Mouse (Mus musculus): ENCODE results near the gene 9930022D16Rik.

The 9930022D16Rik gene

DNA sequence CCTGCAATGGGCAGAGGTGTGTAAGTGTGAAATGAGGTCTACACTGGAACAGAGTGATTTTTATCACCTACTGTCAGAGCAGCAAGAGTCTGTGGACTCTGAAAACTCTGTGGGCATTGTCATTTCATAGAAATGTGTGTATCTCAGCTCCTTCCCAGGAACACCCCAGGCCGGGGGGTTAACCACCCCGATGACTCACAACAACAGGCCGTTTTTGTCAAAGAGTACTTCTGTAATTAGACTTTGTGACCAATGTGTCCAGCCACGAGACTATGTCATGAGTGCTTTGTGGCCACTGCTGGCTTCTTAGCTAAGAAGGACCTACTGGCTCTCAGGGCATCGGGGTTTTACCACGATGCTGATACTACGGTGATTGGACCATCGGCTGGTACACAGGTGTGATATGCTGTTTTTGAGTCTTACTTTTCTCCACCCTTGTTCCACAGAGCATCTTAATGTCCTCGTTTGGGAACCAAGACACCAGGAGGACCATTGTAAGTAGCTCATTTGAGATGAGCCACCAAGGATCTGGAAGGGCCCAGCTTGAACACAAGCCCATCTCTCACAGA is 3.8 kb downstream of the 9930022D16Rik start:
- no peak for DNase-seq

- DNase-seq: no peak
Observed at GRCm38 (mm10) chr11:109419461-109419860, 5.7 kb downstream of the 9930022D16Rik start.

DNA sequence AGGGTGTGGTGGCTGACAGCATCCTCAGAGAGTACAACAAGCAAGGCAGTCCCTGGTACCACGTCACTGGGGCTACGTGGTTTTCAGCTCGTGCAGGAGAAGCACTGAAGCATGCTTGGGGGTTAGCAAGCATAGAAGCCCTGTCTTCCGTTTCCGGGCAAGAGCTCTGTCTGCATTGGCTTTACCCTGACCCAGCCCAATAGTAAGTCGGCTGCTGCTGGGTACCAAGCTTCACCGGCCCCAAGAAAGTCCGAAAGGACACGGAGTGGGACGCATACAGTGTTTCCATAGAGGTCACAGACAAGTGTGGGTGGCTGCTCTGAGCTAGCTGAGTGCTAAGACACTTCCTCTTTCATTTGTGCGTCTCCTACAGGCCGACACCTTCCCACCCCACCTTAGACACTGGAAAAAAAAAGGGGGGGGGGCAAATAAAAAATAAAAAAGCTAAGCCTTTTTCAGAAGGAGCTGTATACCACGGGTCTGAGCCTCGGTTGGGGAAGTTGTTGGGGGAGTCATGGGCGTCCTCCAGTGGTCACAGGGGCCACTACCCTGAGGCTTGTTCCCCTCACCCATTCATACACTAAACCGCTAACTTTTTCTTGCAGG is 6.3 kb downstream of the 9930022D16Rik start:
- peak; percentile 18 for DNase-seq

- DNase-seq: no peak
Observed at GRCm38 (mm10) chr11:109420567-109420962, 6.8 kb downstream of the 9930022D16Rik start.

- DNase-seq: no peak
Observed at GRCm38 (mm10) chr11:109421205-109421604, 7.5 kb downstream of the 9930022D16Rik start.

GRCm38 (mm10) chr11:109422263-109422662 is 8.5 kb downstream of the 9930022D16Rik start:
- DNase-seq: no peak

DNA sequence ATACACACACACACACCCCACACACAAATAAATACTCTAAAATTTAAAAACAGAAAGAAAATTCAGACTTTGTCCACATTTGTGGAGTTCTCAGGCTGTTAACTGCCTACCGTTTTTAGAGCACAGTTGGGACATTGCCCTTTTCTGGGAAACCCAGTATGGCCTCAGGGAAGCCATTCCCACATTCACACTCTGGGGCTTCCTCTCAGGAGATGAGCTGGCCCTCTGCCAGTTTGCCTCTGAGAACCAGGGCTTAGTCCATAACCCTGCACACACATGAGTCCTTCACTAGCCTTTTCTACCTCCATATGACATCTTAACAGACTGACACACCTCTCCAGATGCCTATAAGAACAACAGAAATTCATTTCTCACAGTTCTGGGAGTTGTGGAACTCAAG is 9.6 kb downstream of the 9930022D16Rik start:
- no peak for DNase-seq

DNA sequence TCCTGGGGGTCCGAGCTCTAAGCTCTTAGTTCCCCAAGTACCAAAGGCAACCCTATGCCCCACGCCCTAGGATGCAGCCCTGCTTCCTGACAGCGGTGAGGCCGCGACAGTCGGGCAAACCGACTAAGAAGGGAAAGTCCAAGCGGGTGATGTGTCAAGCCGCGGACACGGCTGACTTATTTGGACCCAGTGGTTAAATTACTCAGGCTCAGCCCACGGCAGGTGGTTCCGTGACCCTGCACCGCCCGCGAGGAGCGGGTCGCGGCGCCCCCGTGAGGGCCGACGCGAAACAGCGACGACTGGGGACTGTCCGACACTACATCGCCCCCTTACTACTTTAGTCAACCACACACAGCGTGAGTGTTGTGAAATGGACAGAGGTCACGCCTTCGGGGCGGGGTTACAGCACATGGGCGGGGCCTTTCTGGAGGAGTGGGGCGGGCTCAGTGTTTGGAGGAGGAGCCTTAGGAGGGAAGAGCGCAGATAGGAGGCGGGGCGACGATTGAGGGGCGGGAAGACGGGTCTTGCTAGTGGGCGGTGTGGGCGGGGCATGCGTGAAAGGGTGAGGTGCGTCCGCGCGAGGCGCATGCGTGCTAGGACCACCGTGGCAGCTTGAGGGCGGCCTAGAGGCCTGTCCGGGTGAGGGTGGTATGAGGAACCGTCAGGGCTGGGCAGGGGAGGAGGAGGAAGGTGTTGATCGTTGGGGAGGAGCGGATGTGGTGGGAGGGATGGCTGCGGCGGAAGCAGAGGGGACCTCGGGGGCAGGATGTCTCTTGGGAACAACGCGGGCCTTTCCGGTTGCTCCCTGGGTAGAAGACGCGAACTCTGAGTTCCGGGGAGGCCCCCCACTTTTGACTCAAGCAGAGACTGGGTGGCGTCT is 11.9 kb downstream of the 9930022D16Rik start, which contains the start of gene Amz2:
Gene Amz2 (plus strand): TSS at position 555 of the 880 bp plus-strand sequence.
- DNase-seq: peak; percentile 100

GRCm38 (mm10) chr11:109426272-109426586 is 12.5 kb downstream of the 9930022D16Rik start:
- no peak for DNase-seq

DNA sequence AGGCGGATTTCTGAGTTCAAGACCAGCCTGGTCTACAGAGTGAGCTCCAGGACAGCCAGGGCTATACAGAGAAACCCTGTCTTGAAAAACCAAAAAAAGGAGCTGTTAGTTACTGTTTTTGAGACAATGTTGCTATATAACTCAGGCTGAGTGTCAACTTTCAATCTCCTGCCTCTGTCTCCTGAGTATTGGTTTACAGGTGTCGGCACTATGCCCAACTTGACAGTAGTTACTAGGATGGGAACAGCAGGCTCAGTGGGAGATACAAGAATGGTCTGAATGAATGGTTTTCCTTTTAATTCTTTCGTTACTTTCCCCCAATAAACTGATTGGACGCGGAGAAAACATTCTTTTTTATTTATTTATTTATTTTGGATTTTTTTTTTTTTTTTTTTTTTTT is 13.6 kb downstream of the 9930022D16Rik start:
- no peak for DNase-seq

- no peak for DNase-seq
Observed at GRCm38 (mm10) chr11:109434233-109434798, 20.6 kb downstream of the 9930022D16Rik start.

DNA sequence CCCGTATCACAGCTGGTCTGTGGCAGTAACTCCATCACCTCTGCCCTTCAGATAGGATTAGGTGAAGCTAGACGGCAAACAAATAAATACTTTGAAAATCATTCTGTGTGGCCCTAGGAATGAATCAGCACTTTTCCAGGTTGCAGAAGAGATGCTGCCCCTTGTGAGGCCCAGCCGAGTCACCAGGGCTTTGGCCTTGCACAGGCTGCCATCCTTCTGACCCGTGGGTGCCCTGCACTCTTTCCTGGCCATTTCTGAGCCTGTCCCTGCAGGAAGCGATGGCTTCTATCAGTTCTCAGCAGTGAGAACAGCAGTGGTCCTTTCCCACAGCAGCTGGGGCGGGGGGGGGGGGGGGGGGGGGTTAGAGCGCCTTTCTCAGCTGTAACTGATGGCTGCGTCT is 23.2 kb downstream of the 9930022D16Rik start:
- no peak for DNase-seq

DNA sequence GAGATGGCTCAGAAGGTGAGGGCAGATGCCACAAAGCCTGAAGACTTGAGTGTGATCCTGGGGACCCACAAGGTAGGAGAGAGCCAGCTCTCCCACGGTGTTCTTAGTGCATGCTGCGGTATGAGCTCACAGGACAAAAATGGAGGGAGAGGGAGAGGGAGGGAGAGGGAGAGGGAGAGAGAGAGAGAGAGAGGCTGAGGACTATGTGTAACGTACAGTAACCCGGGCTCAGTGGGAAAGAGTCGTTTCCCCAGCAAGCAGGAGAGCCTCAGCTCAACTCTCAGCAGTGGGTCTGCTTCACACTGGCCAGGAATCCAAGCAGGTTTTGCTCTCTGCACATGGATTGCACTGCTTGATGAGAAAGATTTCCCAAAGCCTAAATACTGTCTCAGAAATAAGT is 25.5 kb downstream of the 9930022D16Rik start:
- no peak for DNase-seq

DNA sequence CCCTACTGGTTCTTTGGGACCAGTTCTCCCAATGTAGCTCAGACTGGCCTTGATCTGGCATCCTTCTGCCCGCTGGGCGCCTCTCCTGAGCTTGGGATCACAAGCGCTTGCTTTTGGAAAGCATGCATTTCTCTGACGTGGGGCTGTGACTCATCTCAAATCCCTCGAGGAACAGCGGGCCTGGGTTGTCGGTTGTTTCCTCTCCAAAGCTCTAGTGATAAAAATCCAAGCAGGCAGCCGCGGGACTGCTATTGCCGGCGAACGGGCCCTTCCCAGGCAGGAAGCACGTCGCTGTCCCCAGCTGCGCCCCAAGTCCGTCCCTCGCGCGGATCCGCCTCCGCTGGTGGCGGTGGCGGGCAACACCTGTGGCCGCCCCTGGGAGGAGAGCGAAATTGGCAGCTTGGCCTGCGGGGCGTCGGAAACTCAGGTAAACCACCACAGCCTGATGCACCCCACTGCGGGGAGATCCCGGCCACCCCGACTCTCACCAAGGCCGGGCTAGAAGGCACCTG is 26.2 kb downstream of the 9930022D16Rik start:
- DNase-seq: peak; percentile 80

GRCm38 (mm10) chr11:109440641-109441040 is 26.9 kb downstream of the 9930022D16Rik start:
- DNase-seq: no peak

DNA sequence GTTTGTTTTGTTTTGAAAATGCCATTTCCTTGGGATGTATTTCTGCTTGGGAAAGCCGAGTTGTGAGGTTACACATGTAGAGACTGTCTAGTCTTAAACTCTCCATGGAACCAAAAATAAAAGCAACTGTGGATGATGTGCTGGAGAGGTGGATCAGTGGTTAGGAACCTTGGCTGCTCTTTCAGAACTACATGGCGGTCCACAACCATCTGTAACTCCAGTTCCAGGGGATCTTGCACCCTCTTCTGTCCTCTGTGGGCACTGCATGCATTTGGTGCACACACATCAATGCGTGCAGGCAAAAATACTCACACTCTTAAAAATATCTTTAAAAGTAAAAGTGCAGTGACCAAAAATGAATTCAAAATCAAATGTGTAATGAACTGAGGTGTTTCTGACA is 27.4 kb downstream of the 9930022D16Rik start:
- DNase-seq: peak; percentile 59

DNA sequence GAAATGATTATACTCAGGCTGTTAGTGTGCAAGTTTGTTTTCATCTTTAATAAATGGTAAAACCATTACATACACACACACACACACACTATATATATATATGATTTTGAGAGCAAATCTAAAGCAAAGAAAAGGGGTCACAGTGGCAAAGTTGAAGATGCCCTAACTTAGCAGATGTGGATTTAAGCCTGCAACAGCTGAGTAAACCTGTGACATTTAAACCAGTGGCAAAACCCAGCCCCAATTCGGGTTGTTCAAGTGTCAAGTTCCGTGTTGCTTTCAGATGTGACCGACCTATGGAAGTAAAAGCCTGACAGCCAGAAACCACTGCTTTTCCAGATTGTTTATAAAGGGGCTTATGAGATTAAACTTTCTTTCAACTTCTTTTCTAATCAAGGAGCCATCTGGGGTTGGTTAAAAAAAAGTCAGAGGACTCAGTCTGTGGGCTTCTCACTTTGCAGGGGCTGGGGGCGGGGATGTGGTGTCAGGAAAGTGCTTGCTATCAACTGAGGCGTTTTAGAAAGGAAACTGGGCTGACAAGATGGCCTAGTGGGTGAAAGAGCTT is 28.5 kb downstream of the 9930022D16Rik start:
- no peak for DNase-seq

- DNase-seq: no peak
Observed at GRCm38 (mm10) chr11:109443468-109444263, 29.9 kb downstream of the 9930022D16Rik start.

- DNase-seq: peak; percentile 36
Observed at GRCm38 (mm10) chr11:109444600-109444999, 30.9 kb downstream of the 9930022D16Rik start.

DNA sequence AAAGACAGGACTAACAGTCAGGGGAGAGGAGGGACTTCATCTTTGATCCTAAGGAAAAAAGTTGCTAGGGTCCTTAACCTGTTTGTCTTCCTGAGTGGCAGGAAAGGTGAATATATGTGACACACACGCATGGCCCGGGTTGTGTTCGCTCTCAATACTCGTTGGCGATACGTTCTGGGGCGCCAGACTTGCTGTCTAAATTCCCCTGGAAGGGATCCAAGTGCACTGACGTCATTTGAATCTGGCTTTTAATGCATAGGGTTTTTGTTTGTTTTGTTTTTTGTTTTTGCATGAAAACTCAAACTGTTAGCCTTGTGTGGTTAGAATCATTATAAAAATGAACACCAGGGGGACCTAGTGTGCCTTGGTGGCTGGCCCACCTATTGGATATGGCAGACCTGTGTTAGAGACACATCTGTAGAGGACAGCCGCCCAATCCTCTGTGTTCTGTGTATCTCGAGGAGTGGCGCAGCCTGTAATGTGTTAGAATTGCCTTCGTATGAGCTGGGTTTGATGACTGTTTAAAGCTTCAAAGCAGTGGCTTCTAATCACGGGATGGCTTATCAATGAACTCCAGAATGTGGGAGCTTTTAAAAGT is 31.8 kb downstream of the 9930022D16Rik start:
- peak; percentile 70 for DNase-seq

DNA sequence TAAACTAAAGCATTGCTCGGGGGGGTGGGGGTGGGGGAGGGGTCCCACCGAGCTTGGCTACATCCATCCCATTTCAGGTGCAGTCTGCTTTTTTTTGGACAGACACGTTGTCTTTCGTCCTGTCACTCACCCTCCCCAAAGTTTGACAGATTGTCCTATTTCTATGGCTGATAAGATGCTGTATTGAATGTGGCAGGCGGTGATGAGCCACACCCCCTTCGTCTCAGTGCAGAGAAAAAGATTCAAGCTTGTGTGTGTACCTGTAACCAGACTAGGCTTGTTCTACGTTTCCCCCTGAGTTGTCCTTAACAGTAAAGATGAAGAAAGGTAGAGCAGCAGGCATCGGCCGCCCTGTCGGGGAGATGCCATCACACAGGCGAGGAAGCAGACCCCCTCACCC is 37.5 kb downstream of the 9930022D16Rik start:
- DNase-seq: no peak

DNA sequence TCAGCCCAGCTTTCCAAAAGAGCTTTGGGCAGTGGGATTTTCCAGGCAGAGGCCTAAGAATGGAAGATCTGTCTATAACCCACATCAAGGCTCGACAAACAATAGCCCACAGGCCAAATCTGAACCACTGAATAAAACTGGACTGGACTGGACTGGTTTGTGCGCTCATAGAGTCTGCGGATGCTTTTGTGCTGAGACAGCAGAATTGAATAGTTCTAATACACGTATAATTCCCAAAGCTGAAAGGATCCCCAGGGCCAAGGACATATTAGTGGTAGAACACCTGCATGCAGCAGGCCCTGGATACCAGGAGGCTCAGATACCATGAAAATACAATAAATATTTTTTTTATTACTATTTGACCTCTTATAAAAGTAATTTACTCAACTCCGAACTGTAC is 42.5 kb downstream of the 9930022D16Rik start:
- DNase-seq: no peak

Data from kidney, adult 9 months (tissue).